Mouse (Mus musculus) thymus, adult 2 months (tissue): ENCODE measurements around the gene Itpr2. TPM values are rescaled to one million over a fixed set of nuclear protein-coding genes. Genes with fewer than 3 reads are reported as not detected.

Experiments
- DNase-seq: peaks from one replicate; pipeline ENCODE4 v3.0.0; 2021
- H3K27ac ChIP-seq: fragments of 200-500 bp; 2 replicates; pipeline ENCODE4 v1.5.1; 2012; ENCODE audit warnings: low read length, control low read depth; ENCODE audit not compliant: control insufficient read depth, insufficient read depth
- H3K27me3 ChIP-seq: fragments of 200-500 bp; 2 replicates; pipeline ENCODE4 v1.6.1; 2012; ENCODE audit warnings: mild to moderate bottlenecking, low read length, moderate library complexity, mixed read lengths; ENCODE audit not compliant: control insufficient read depth, insufficient read depth
- H3K36me3 ChIP-seq: fragments of 200-500 bp; 2 replicates; pipeline ENCODE4 v1.6.1; 2012; ENCODE audit warnings: mild to moderate bottlenecking, low read length, moderate library complexity; ENCODE audit not compliant: control insufficient read depth, insufficient read depth
- H3K4me1 ChIP-seq: fragments of 200-500 bp; replicated peaks from 2 replicates; pipeline ENCODE4 v1.6.1; 2012; ENCODE audit warnings: low read length; ENCODE audit not compliant: control insufficient read depth, insufficient read depth
- H3K4me3 ChIP-seq: fragments of 200-500 bp; 2 replicates; pipeline ENCODE4 v1.5.1; 2012; ENCODE audit warnings: mild to moderate bottlenecking, low read length, control low read depth, moderate library complexity; ENCODE audit not compliant: control insufficient read depth, insufficient read depth
- CTCF ChIP-seq: fragments of 200-500 bp; IDR thresholded peaks from 2 replicates; pipeline ENCODE4 v1.5.1; 2012; ENCODE audit warnings: mild to moderate bottlenecking, control low read depth, low read length, moderate library complexity, borderline replicate concordance; ENCODE audit not compliant: control insufficient read depth, poor library complexity, insufficient read depth; ENCODE audit errors: extremely low read depth
- POLR2A ChIP-seq: fragments of 200-500 bp; IDR thresholded peaks from 2 replicates; pipeline ENCODE4 v1.6.1; 2012; ENCODE audit warnings: mild to moderate bottlenecking, low read length, control low read depth, moderate library complexity; ENCODE audit not compliant: control insufficient read depth, poor library complexity, insufficient read depth; ENCODE audit errors: extremely low read depth
- WGBS: fragments of 180-500 bp; shearing (Covaris S2); methylation state at CpG from one replicate; pipeline ENCODE4 v1.1.7; 2018; 5-methylcytosine and 5-hydroxymethylcytosine counted together
- polyA plus RNA-seq: library from polyadenylated mRNA; depleted of rRNA; stranded (reverse); fragments of >200 nt; gene quantifications from 2 replicates; pipeline ENCODE4 v1.2.3, GENCODE M21; 2012

The Itpr2 gene
- polyA plus RNA-seq, 1 experiment, result 60.3 TPM

GRCm38 (mm10) chr6:146222403-146223063 is 279.5 kb downstream of the Itpr2 start:
- Histone ChIP-seq H3K4me3 (no peak overlapping the region), H3K27me3 (no peaks in the 10 kb centered on the region), H3K4me1 (peaks cover 20% of the 10 kb centered on the region), H3K36me3 (peaks cover 40% of the 10 kb centered on the region), H3K27ac (no peak overlapping the region)
- no peak for DNase-seq
- TF ChIP-seq CTCF, result no peak
- 40% methylated on average over 8 of the region's 8 CpGs for WGBS

- peak; percentile 60 for DNase-seq
- peaks cover 20% of the 10 kb centered on the region for H3K4me1 ChIP-seq
- H3K36me3 ChIP-seq, result peaks cover 38% of the 10 kb centered on the region
- no peak overlapping the region for H3K27ac ChIP-seq
- 15% methylated on average over 23 of the region's 23 CpGs for WGBS
- TF ChIP-seq CTCF (no peak), POLR2A (no peak)
- H3K27me3 ChIP-seq, result no peaks in the 10 kb centered on the region
- no peak overlapping the region for H3K4me3 ChIP-seq
Measured at GRCm38 (mm10) chr6:146221371-146222336, 280.4 kb downstream of the Itpr2 start.

GRCm38 (mm10) chr6:146220071-146220470 is 282.0 kb downstream of the Itpr2 start:
- DNase-seq, result no peak
- Histone ChIP-seq H3K27ac (no peak overlapping the region), H3K4me3 (no peak overlapping the region), H3K27me3 (no peaks in the 10 kb centered on the region), H3K4me1 (peaks cover 20% of the 10 kb centered on the region), H3K36me3 (peaks cover 39% of the 10 kb centered on the region)
- TF ChIP-seq POLR2A (no peak), CTCF (no peak)
- 88% methylated on average over 5 of the region's 5 CpGs for WGBS

GRCm38 (mm10) chr6:146219534-146219933 is 282.5 kb downstream of the Itpr2 start:
- DNase-seq, result no peak

GRCm38 (mm10) chr6:146215302-146215701 is 286.7 kb downstream of the Itpr2 start:
- Histone ChIP-seq H3K4me1 (no peaks in the 10 kb centered on the region), H3K36me3 (peaks cover 41% of the 10 kb centered on the region), H3K27me3 (no peaks in the 10 kb centered on the region), H3K27ac (no peak overlapping the region), H3K4me3 (no peak overlapping the region)
- TF ChIP-seq POLR2A (no peak), CTCF (no peak)
- 93% methylated on average over 2 of the region's 2 CpGs for WGBS
- no peak for DNase-seq

More at GRCm38 (mm10) chr6:146219534-146219933, 282.5 kb downstream of the Itpr2 start:
- TF ChIP-seq CTCF (no peak), POLR2A (no peak)
- H3K36me3 ChIP-seq, result peaks cover 40% of the 10 kb centered on the region
- H3K4me1 ChIP-seq, result peaks cover 20% of the 10 kb centered on the region
- H3K4me3 ChIP-seq, result no peak overlapping the region
- no peak overlapping the region for H3K27ac ChIP-seq
- H3K27me3 ChIP-seq, result no peaks in the 10 kb centered on the region
- 98% methylated on average over 12 of the region's 12 CpGs for WGBS

GRCm38 (mm10) chr6:146212339-146212738 is 289.7 kb downstream of the Itpr2 start:
- no peak overlapping the region for H3K27ac ChIP-seq
- 97% methylated on average over 3 of the region's 3 CpGs for WGBS
- no peaks in the 10 kb centered on the region for H3K27me3 ChIP-seq
- TF ChIP-seq POLR2A (no peak), CTCF (no peak)
- DNase-seq, result no peak
- no peak overlapping the region for H3K4me3 ChIP-seq
- no peaks in the 10 kb centered on the region for H3K4me1 ChIP-seq
- H3K36me3 ChIP-seq, result peaks cover 43% of the 10 kb centered on the region
